Mouse (Mus musculus) R1 (cell line): ENCODE measurements at regions not wholly inside any gene's neighbourhood (a gene's known extent, or its start where the extent isn't known, plus 50 kb on each side); places are given as distances from the start of the nearest gene placed in this dataset.
A peak's percentile ranks its signal among the peaks of the same experiment; 100 is the strongest.

Experiments
- DNase-seq: peaks from one replicate; pipeline ENCODE4 v3.0.0-alpha.2; 2018; ENCODE audit warnings: low read depth, low spot score

- no peak for DNase-seq
Measured at GRCm38 (mm10) chr2:79510485-79511094, 54.0 kb upstream of the Cerkl start.

- no peak for DNase-seq
Measured at GRCm38 (mm10) chr2:79511108-79511507, 54.5 kb upstream of the Cerkl start.

- peak; percentile 47 for DNase-seq
Measured at GRCm38 (mm10) chr2:79511676-79512323, 55.2 kb upstream of the Cerkl start.

GRCm38 (mm10) chr2:79512374-79512773, 55.8 kb upstream of the Cerkl start:
- no peak for DNase-seq

- no peak for DNase-seq
Measured at GRCm38 (mm10) chr2:79513726-79514125, 57.1 kb upstream of the Cerkl start.

GRCm38 (mm10) chr2:79518046-79518750, 61.6 kb upstream of the Cerkl start:
- DNase-seq: no peak

GRCm38 (mm10) chr2:79519799-79520449, 63.3 kb upstream of the Cerkl start:
- DNase-seq: peak; percentile 47

- no peak for DNase-seq
Measured at GRCm38 (mm10) chr2:79523441-79523840, 66.9 kb upstream of the Cerkl start.

GRCm38 (mm10) chr2:79527529-79527928, 70.9 kb upstream of the Cerkl start:
- no peak for DNase-seq

- DNase-seq: peak; percentile 54
Measured at GRCm38 (mm10) chr2:79528347-79528990, 71.9 kb upstream of the Cerkl start.

GRCm38 (mm10) chr2:79529185-79529584, 72.6 kb upstream of the Cerkl start:
- DNase-seq: no peak

- no peak for DNase-seq
Measured at GRCm38 (mm10) chr2:79532610-79533160, 76.1 kb upstream of the Cerkl start.

GRCm38 (mm10) chr2:79537126-79537875, 80.7 kb upstream of the Cerkl start:
- DNase-seq: no peak

- DNase-seq: no peak
Measured at GRCm38 (mm10) chr2:79540384-79540783, 83.8 kb upstream of the Cerkl start.

- DNase-seq: no peak
Measured at GRCm38 (mm10) chr2:79542191-79542980, 85.8 kb upstream of the Cerkl start.

GRCm38 (mm10) chr2:79543456-79543855, 86.9 kb upstream of the Cerkl start:
- DNase-seq: no peak

- no peak for DNase-seq
Measured at GRCm38 (mm10) chr2:79543948-79544792, 87.6 kb upstream of the Cerkl start.

GRCm38 (mm10) chr2:79544793-79545260, 88.2 kb upstream of the Cerkl start:
- no peak for DNase-seq

GRCm38 (mm10) chr2:79546206-79546605, 88.9 kb upstream of the Itprid2 start:
- DNase-seq: no peak
